Mouse (Mus musculus) ES-E14 (cell line): Measurements from ENCODE around the gene Tbcc. TPM values are rescaled to one million over a fixed set of nuclear protein-coding genes. Genes with fewer than 3 reads are reported as not detected.

Experiments
- DNase-seq: peaks from one replicate; pipeline ENCODE4 v3.0.0-alpha.2; 2013; ENCODE audit warnings: low read depth, low spot score
- H3K27ac ChIP-seq: 2 replicates; pipeline ENCODE4 v1.5.1; 2012; ENCODE audit warnings: low read depth, mild to moderate bottlenecking, low read length, moderate library complexity, mixed read lengths; ENCODE audit not compliant: poor library complexity, insufficient read depth, severe bottlenecking
- H3K36me3 ChIP-seq: 2 replicates; pipeline ENCODE4 v1.6.1; 2012; ENCODE audit warnings: mild to moderate bottlenecking, low read length, moderate library complexity, mixed read lengths; ENCODE audit not compliant: control insufficient read depth, poor library complexity, insufficient read depth, severe bottlenecking
- H3K4me1 ChIP-seq, 2 experiments: fragments of 150-350 bp in 1 of 2; sonication (generic) in 1 of 2; 2 replicates each; pipeline ENCODE4 v1.6.1; 2012; ENCODE audit warnings: low read length in 2 of 2, mild to moderate bottlenecking in 1 of 2, mixed read lengths in 1 of 2; ENCODE audit not compliant: control insufficient read depth in 2 of 2, insufficient read depth in 2 of 2, poor library complexity in 1 of 2
- H3K4me3 ChIP-seq, 2 experiments: fragments of 150-350 bp in 1 of 2; sonication (generic) in 1 of 2; 2 replicates each; pipeline ENCODE4 v1.5.1; 2012; ENCODE audit warnings: low read length in 2 of 2, low read depth in 1 of 2, mild to moderate bottlenecking in 1 of 2, mixed read lengths in 1 of 2; ENCODE audit not compliant: insufficient read depth in 1 of 2, poor library complexity in 1 of 2, severe bottlenecking in 1 of 2
- H3K9ac ChIP-seq: 2 replicates; pipeline ENCODE4 v1.6.1; 2012; ENCODE audit warnings: low read depth, mild to moderate bottlenecking, low read length, mixed read lengths; ENCODE audit not compliant: poor library complexity, insufficient read depth, severe bottlenecking
- H3K9me3 ChIP-seq: fragments of 150-350 bp; sonication (generic); 2 replicates; pipeline ENCODE4 v1.6.1; 2012; ENCODE audit warnings: low read depth, mild to moderate bottlenecking, low read length; ENCODE audit not compliant: control insufficient read depth, insufficient read depth
- CHD2 ChIP-seq: IDR thresholded peaks from 2 replicates; pipeline ENCODE4 v1.6.1; 2014; ENCODE audit warnings: mild to moderate bottlenecking, low read depth, low read length, inconsistent platforms
- HCFC1 ChIP-seq: IDR thresholded peaks from 2 replicates; pipeline ENCODE4 v1.6.1; 2012; ENCODE audit warnings: low read length, inconsistent platforms, borderline replicate concordance; ENCODE audit not compliant: insufficient read depth
- MAFK ChIP-seq: IDR thresholded peaks from 2 replicates; pipeline ENCODE4 v1.6.1; 2014; ENCODE audit warnings: mild to moderate bottlenecking, low read depth, low read length, inconsistent platforms; ENCODE audit not compliant: insufficient read depth
- ZC3H11A ChIP-seq: IDR thresholded peaks from 2 replicates; pipeline ENCODE4 v1.6.1; 2012; ENCODE audit warnings: low read depth, mild to moderate bottlenecking, inconsistent platforms, low read length, borderline replicate concordance
- ZNF384 ChIP-seq: IDR thresholded peaks from 2 replicates; pipeline ENCODE4 v1.6.1; 2012; ENCODE audit warnings: low read depth, low read length, inconsistent platforms
- in situ Hi-C, 2 experiments: fragments of 600-800 bp; cut with MboI; formaldehyde crosslinking; loops; one replicate each; pipeline ENCODE4 v1.15.1; 2025; ENCODE audit warnings: low sequenced_read_pairs in 2 of 2, inconsistent platforms in 1 of 2; ENCODE audit not compliant: unreplicated experiment in 2 of 2
- total RNA-seq: library from RNA; depleted of rRNA; stranded (reverse); fragments of 300-350 nt; gene quantifications from 2 replicates; pipeline ENCODE4 v1.2.3, GENCODE M21; 2012

Tbcc gene
- total RNA-seq, 1 experiment: 30.0 TPM

GRCm38 (mm10) chr17:46926941-46927340, 36.5 kb downstream of the Tbcc start:
- Histone ChIP-seq H3K27ac (0 out of 2 replicates have a peak overlapping the region, but pooled peaks have one; percentile 0), H3K9ac (no peak overlapping the region), H3K4me1 (peaks cover 12 to 22% of the 10 kb centered on the region in 2 experiments), H3K4me3 (no peak overlapping the region), H3K36me3 (peaks cover 11% of the 10 kb centered on the region; the same call in 1 of the 2 replicates), H3K9me3 (no peaks in the 10 kb centered on the region)
- TF ChIP-seq MAFK: no peak
- peak; percentile 54 for DNase-seq
- in situ Hi-C loops: no loop called here

GRCm38 (mm10) chr17:46927781-46928180, 37.3 kb downstream of the Tbcc start:
- no peak overlapping the region for H3K27ac ChIP-seq
- H3K4me1 ChIP-seq: peaks cover 12 to 22% of the 10 kb centered on the region in 2 experiments
- TF ChIP-seq HCFC1 (no peak), CHD2 (no peak), MAFK (no peak), ZNF384 (no peak), ZC3H11A (no peak)
- H3K4me3 ChIP-seq: no peak overlapping the region
- no peak for DNase-seq
- H3K9ac ChIP-seq: no peak overlapping the region
- H3K9me3 ChIP-seq: no peaks in the 10 kb centered on the region
- in situ Hi-C loops: no loop called here
- peaks cover 17% of the 10 kb centered on the region for H3K36me3 ChIP-seq

GRCm38 (mm10) chr17:46929277-46929676, 38.8 kb downstream of the Tbcc start:
- H3K9ac ChIP-seq: 0 out of 2 replicates have a peak overlapping the region, but pooled peaks have one; percentile 8
- H3K27ac ChIP-seq: peak overlapping the region; percentile 7; the same call in 1 of the 2 replicates
- H3K4me1 ChIP-seq: peaks cover 12 to 22% of the 10 kb centered on the region in 2 experiments
- H3K9me3 ChIP-seq: no peaks in the 10 kb centered on the region
- no peak for DNase-seq
- in situ Hi-C loops: no loop called here
- H3K36me3 ChIP-seq: peaks cover 29% of the 10 kb centered on the region
- TF ChIP-seq ZC3H11A (no peak), MAFK (no peak), HCFC1 (no peak), ZNF384 (no peak), CHD2 (no peak)
- no peak overlapping the region for H3K4me3 ChIP-seq

GRCm38 (mm10) chr17:46929897-46930296, 39.4 kb downstream of the Tbcc start:
- Histone ChIP-seq H3K4me1 (peaks cover 12 to 22% of the 10 kb centered on the region in 2 experiments), H3K36me3 (peaks cover 34% of the 10 kb centered on the region), H3K4me3 (no peak overlapping the region), H3K9me3 (no peaks in the 10 kb centered on the region), H3K27ac (no peak overlapping the region; the same call in 1 of the 2 replicates), H3K9ac (no peak overlapping the region)
- DNase-seq: no peak
- TF ChIP-seq ZC3H11A (no peak), HCFC1 (no peak), ZNF384 (no peak), CHD2 (no peak), MAFK (no peak)
- in situ Hi-C loops: no loop called here

GRCm38 (mm10) chr17:46932961-46933360, 42.5 kb downstream of the Tbcc start:
- peaks cover 38% of the 10 kb centered on the region for H3K36me3 ChIP-seq
- H3K4me3 ChIP-seq: no peak overlapping the region
- no peak overlapping the region for H3K27ac ChIP-seq
- DNase-seq: no peak
- in situ Hi-C loops: no loop called here
- no peak overlapping the region for H3K9ac ChIP-seq
- H3K9me3 ChIP-seq: no peaks in the 10 kb centered on the region
- no peak for TF ChIP-seq MAFK
- TF ChIP-seq ZC3H11A: no peak
- no peak for TF ChIP-seq HCFC1
- no peak for TF ChIP-seq ZNF384
- TF ChIP-seq CHD2: no peak
- peaks cover 5 to 15% of the 10 kb centered on the region in 2 experiments for H3K4me1 ChIP-seq
